Mouse (Mus musculus) neural tube, embryonic 13.5 days (tissue): ENCODE measurements around the gene D030056L22Rik. TPM values are rescaled to one million over a fixed set of nuclear protein-coding genes. Genes with fewer than 3 reads are reported as not detected.
"Not testable (repeated sequence)": the region's sequence is repeated elsewhere in the genome, so short reads cannot be mapped to it uniquely, and the experiment has no call there.

Source experiments
- ATAC-seq: fragments of 200-750 bp; cut with Nextera tagmentation; 2 replicates; pipeline ENCODE4 v1.8.0; 2017; ENCODE audit warnings: low read depth, mild to moderate bottlenecking, moderate TSS enrichment, moderate library complexity
- H3K27ac ChIP-seq: fragments of 300-500 bp; sonication (generic); replicated peaks from 2 replicates; pipeline ENCODE4 v1.5.1; 2015; ENCODE audit warnings: moderate library complexity, mild to moderate bottlenecking, inconsistent platforms
- H3K27me3 ChIP-seq: fragments of 300-500 bp; sonication (generic); 2 replicates; pipeline ENCODE4 v1.6.1; 2015; ENCODE audit warnings: mild to moderate bottlenecking, inconsistent platforms
- H3K36me3 ChIP-seq: fragments of 300-500 bp; sonication (generic); 2 replicates; pipeline ENCODE4 v1.6.1; 2015; ENCODE audit warnings: mild to moderate bottlenecking, inconsistent platforms
- H3K4me1 ChIP-seq: fragments of 300-500 bp; sonication (generic); replicated peaks from 2 replicates; pipeline ENCODE4 v1.6.1; 2015; ENCODE audit warnings: inconsistent platforms
- H3K4me2 ChIP-seq: fragments of 300-500 bp; sonication (generic); 2 replicates; pipeline ENCODE4 v1.6.1; 2015; ENCODE audit warnings: inconsistent platforms, mild to moderate bottlenecking, moderate library complexity
- H3K4me3 ChIP-seq: fragments of 300-500 bp; sonication (generic); 2 replicates; pipeline ENCODE4 v1.5.1; 2015; ENCODE audit warnings: mild to moderate bottlenecking, inconsistent platforms
- H3K9ac ChIP-seq: fragments of 300-500 bp; sonication (generic); 2 replicates; pipeline ENCODE4 v1.6.1; 2015; ENCODE audit warnings: moderate library complexity, mild to moderate bottlenecking, inconsistent platforms
- H3K9me3 ChIP-seq: fragments of 300-500 bp; sonication (generic); 2 replicates; pipeline ENCODE4 v1.6.1; 2016; ENCODE audit warnings: inconsistent platforms
- WGBS: fragments of 180-500 bp; shearing (Covaris S2); methylation state at CpG from one replicate; pipeline ENCODE4 v1.1.7; 2015; 5-methylcytosine and 5-hydroxymethylcytosine counted together
- polyA plus RNA-seq: library from polyadenylated mRNA; unstranded; fragments of >200 nt; fragmentation: Nextera tagmentation; extraction: Ambion mirVana; gene quantifications from 2 replicates; pipeline ENCODE4 v1.2.1, GENCODE M21; 2015

D030056L22Rik gene
- polyA plus RNA-seq, 1 experiment from 2014 or later = 61.3 TPM

GRCm38 (mm10) chr19:18695116-18695515 is 17.9 kb upstream of the D030056L22Rik start:
- Histone ChIP-seq H3K9ac (no peak overlapping the region), H3K9me3 (no peaks in the 10 kb centered on the region), H3K4me1 (no peaks in the 10 kb centered on the region), H3K27me3 (no peaks in the 10 kb centered on the region), H3K4me3 (no peak overlapping the region), H3K36me3 (peaks cover 20% of the 10 kb centered on the region), H3K4me2 (no peak overlapping the region), H3K27ac (no peak overlapping the region)
- ATAC-seq = no peak
- WGBS = 97% methylated on average over 3 of the region's 3 CpGs

GRCm38 (mm10) chr19:18695552-18695951 is 17.4 kb upstream of the D030056L22Rik start:
- Histone ChIP-seq H3K27ac (no peak overlapping the region), H3K36me3 (peaks cover 20% of the 10 kb centered on the region), H3K4me1 (no peaks in the 10 kb centered on the region), H3K4me2 (no peak overlapping the region), H3K4me3 (no peak overlapping the region), H3K9ac (no peak overlapping the region), H3K9me3 (no peaks in the 10 kb centered on the region), H3K27me3 (no peaks in the 10 kb centered on the region)
- no peak for ATAC-seq
- WGBS = 93% methylated on average over 1 of the region's 1 CpGs

GRCm38 (mm10) chr19:18708101-18708500 is 4.9 kb upstream of the D030056L22Rik start:
- Histone ChIP-seq H3K27ac (no peak overlapping the region), H3K9me3 (no peaks in the 10 kb centered on the region), H3K36me3 (no peaks in the 10 kb centered on the region), H3K27me3 (no peaks in the 10 kb centered on the region), H3K9ac (no peak overlapping the region), H3K4me3 (no peak overlapping the region), H3K4me2 (no peak overlapping the region), H3K4me1 (peaks cover 4% of the 10 kb centered on the region; the same call in 1 of the 2 replicates)
- no peak for ATAC-seq

- Histone ChIP-seq H3K4me3 (no peak overlapping the region), H3K9me3 (no peaks in the 10 kb centered on the region), H3K4me2 (no peak overlapping the region), H3K4me1 (peaks cover 28% of the 10 kb centered on the region), H3K27ac (no peak overlapping the region), H3K9ac (no peak overlapping the region), H3K36me3 (no peaks in the 10 kb centered on the region), H3K27me3 (no peaks in the 10 kb centered on the region)
- ATAC-seq = no peak
- 56% methylated on average over 6 of the region's 6 CpGs for WGBS
These were observed 2.1 kb upstream of the D030056L22Rik start for GRCm38 (mm10) chr19:18710903-18711302.

GRCm38 (mm10) chr19:18711589-18711988 is 1.4 kb upstream of the D030056L22Rik start:
- no peak overlapping the region for H3K9ac ChIP-seq
- H3K4me2 ChIP-seq = no peak overlapping the region
- no peak overlapping the region for H3K27ac ChIP-seq
- 93% methylated on average over 9 of the region's 9 CpGs for WGBS
- H3K27me3 ChIP-seq = no peaks in the 10 kb centered on the region
- no peaks in the 10 kb centered on the region for H3K9me3 ChIP-seq
- H3K4me3 ChIP-seq = no peak overlapping the region
- no peaks in the 10 kb centered on the region for H3K36me3 ChIP-seq
- no peak for ATAC-seq
- H3K4me1 ChIP-seq = peaks cover 31% of the 10 kb centered on the region

DNA sequence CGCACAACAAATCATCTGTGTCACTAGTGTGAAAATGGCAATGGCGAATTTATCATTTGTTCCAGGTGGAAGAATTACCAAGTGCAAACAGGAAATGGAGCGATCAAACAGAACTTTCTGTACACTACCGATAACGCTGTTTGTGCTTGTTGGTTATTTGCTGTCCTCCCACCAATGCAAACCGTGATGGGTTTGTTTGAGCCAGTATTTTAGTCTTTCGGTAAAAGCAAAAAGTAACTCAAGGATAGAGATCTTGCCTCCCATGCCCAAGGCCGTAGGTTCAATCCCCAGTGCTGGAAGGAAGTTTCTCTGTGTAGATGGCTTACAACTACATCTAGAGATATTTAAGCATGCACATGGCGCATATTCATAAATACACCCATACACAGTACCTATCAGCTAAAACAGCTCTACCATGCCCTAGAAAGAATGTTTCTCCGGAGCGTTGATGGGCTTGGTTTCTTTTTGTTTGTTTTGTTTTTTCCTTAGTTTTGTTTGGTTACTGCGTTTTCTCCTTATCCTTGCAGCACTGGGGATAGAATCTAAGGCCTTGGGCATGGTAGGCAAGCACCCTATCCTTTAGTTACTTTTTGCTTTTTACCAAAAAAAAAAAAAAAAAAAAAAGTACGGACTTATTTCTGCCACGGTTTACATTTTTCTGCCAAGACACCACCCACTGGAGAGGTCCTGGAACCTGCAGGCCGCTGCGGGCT is 684 bp upstream of the D030056L22Rik start:
- Histone ChIP-seq H3K27me3 (no peaks in the 10 kb centered on the region), H3K4me3 (peak overlapping the region; percentile 89), H3K36me3 (no peaks in the 10 kb centered on the region), H3K9ac (peak overlapping the region; percentile 87), H3K9me3 (no peaks in the 10 kb centered on the region), H3K27ac (peak overlapping the region; percentile 95), H3K4me2 (peak overlapping the region; percentile 76), H3K4me1 (peaks cover 31% of the 10 kb centered on the region)
- WGBS = 58% methylated on average over 16 of the region's 16 CpGs
- ATAC-seq = no peak

DNA sequence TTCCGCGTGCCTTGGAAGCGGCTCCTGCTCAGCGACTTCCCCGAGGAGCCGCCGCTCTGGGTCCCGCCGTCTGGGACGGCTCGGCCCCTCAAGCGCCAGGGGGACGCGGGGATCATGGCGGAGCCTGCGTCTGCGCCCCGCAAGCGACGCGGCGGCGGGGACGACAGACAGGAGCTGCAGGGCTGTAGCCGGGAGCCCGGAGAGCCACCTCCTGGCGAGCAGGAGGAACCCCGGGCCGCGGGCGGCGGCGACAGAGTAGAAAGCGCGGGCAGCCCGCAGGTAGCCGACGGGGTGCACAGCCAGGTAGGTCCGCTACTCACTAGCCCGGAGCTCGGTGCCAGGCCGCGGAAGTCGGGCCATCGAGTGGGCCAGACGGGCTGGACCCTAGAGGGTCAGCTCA is 364 bp downstream of the D030056L22Rik start:
- not testable (repeated sequence) for H3K9me3 ChIP-seq, H3K36me3 ChIP-seq, H3K27me3 ChIP-seq
- Histone ChIP-seq H3K4me1 (peaks cover 31% of the 10 kb centered on the region), H3K4me3 (peak overlapping the region; percentile 89), H3K4me2 (peak overlapping the region; percentile 76), H3K27ac (peak overlapping the region; percentile 62; the same call in 1 of the 2 replicates), H3K9ac (peak overlapping the region; percentile 87)
- peak; percentile 83 for ATAC-seq
- WGBS = under 1% methylated on average over 39 of the region's 46 CpGs

GRCm38 (mm10) chr19:18716374-18716773 is 3.4 kb downstream of the D030056L22Rik start:
- 52% methylated on average over 1 of the region's 1 CpGs for WGBS
- H3K4me2 ChIP-seq = no peak overlapping the region
- no peak for ATAC-seq
- no peaks in the 10 kb centered on the region for H3K9me3 ChIP-seq
- H3K36me3 ChIP-seq = peaks cover 15% of the 10 kb centered on the region; the same call in 1 of the 2 replicates
- no peak overlapping the region for H3K9ac ChIP-seq
- H3K27ac ChIP-seq = no peak overlapping the region
- peaks cover 31% of the 10 kb centered on the region for H3K4me1 ChIP-seq
- H3K27me3 ChIP-seq = no peaks in the 10 kb centered on the region
- H3K4me3 ChIP-seq = no peak overlapping the region

DNA sequence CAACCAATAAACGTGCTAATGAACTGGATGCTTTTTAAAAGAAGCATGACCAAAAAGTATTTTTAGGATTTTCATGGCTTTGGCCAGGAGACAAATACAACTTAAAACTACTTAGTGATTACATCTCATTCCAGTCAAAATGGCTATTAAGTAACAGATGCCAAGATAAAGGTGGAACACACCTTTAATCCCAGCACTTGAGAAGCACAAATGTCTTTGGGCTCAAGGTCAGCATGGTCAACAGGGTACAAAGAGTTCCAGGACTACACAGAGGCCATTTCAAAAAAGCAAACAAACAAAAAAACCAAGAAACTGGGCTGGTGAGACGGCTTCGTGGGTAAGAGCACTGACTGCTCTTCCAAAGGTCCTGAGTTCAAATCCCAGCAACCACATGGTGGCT is 7.3 kb downstream of the D030056L22Rik start:
- H3K4me2 ChIP-seq = no peak overlapping the region
- no peaks in the 10 kb centered on the region for H3K9me3 ChIP-seq
- H3K4me3 ChIP-seq = no peak overlapping the region
- no peaks in the 10 kb centered on the region for H3K27me3 ChIP-seq
- H3K36me3 ChIP-seq = peaks cover 15% of the 10 kb centered on the region; the same call in 1 of the 2 replicates
- H3K4me1 ChIP-seq = peaks cover 8% of the 10 kb centered on the region; the same call in 1 of the 2 replicates
- no peak overlapping the region for H3K27ac ChIP-seq
- no peak overlapping the region for H3K9ac ChIP-seq
- 94% methylated on average over 3 of the region's 3 CpGs for WGBS
- ATAC-seq = no peak

DNA sequence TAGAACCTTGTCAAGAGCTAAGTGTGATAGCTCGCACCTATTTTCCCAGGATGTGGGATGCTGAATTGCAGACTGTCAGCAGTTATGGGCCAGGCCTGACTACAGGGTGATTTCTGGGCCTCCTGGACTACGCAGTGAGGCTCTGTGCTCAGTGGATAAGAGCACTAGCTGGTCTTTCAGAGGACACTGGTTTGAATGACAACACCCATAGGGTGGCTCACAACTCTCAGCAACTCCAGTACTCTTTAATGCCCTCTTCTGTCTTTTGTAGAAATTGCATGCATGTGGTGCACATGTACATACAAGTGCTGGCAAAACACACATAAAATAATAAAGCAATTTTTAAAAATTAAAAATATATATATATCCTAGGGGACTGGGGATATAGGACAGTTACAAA is 12.2 kb downstream of the D030056L22Rik start:
- Histone ChIP-seq H3K27ac (no peak overlapping the region), H3K9me3 (no peaks in the 10 kb centered on the region), H3K4me1 (no peaks in the 10 kb centered on the region), H3K4me2 (no peak overlapping the region), H3K27me3 (no peaks in the 10 kb centered on the region), H3K36me3 (no peaks in the 10 kb centered on the region), H3K4me3 (no peak overlapping the region), H3K9ac (no peak overlapping the region)
- ATAC-seq = no peak
- 93% methylated on average over 2 of the region's 2 CpGs for WGBS

- H3K27me3 ChIP-seq = no peaks in the 10 kb centered on the region
- no peaks in the 10 kb centered on the region for H3K9me3 ChIP-seq
- WGBS = 73% methylated on average over 7 of the region's 7 CpGs
- H3K9ac ChIP-seq = no peak overlapping the region
- no peak for ATAC-seq
- H3K4me3 ChIP-seq = no peak overlapping the region
- H3K4me1 ChIP-seq = no peaks in the 10 kb centered on the region
- H3K36me3 ChIP-seq = no peaks in the 10 kb centered on the region
- no peak overlapping the region for H3K4me2 ChIP-seq
- no peak overlapping the region for H3K27ac ChIP-seq
These were observed 17.3 kb downstream of the D030056L22Rik start for GRCm38 (mm10) chr19:18730255-18730654.

GRCm38 (mm10) chr19:18731077-18731476 is 18.1 kb downstream of the D030056L22Rik start:
- Histone ChIP-seq H3K27ac (no peak overlapping the region), H3K9ac (no peak overlapping the region), H3K4me3 (no peak overlapping the region), H3K36me3 (no peaks in the 10 kb centered on the region), H3K9me3 (no peaks in the 10 kb centered on the region), H3K4me2 (no peak overlapping the region), H3K27me3 (no peaks in the 10 kb centered on the region), H3K4me1 (no peaks in the 10 kb centered on the region)
- WGBS = 58% methylated on average over 7 of the region's 7 CpGs
- ATAC-seq = no peak

- 92% methylated on average over 4 of the region's 4 CpGs for WGBS
These were observed 22.9 kb downstream of the D030056L22Rik start for GRCm38 (mm10) chr19:18735901-18736300.

More at GRCm38 (mm10) chr19:18735901-18736300, 22.9 kb downstream of the D030056L22Rik start:
- no peak for ATAC-seq
- no peaks in the 10 kb centered on the region for H3K9me3 ChIP-seq
- no peak overlapping the region for H3K4me2 ChIP-seq
- no peak overlapping the region for H3K4me3 ChIP-seq
- H3K27ac ChIP-seq = no peak overlapping the region
- H3K36me3 ChIP-seq = no peaks in the 10 kb centered on the region
- no peak overlapping the region for H3K9ac ChIP-seq
- no peaks in the 10 kb centered on the region for H3K27me3 ChIP-seq
- H3K4me1 ChIP-seq = no peaks in the 10 kb centered on the region
